Mouse (Mus musculus): ENCODE results near the gene Prpf18.
"Not testable (repeated sequence)": the region's sequence is repeated elsewhere in the genome, so short reads cannot be mapped to it uniquely, and the experiment has no call there.

The Prpf18 gene

DNA sequence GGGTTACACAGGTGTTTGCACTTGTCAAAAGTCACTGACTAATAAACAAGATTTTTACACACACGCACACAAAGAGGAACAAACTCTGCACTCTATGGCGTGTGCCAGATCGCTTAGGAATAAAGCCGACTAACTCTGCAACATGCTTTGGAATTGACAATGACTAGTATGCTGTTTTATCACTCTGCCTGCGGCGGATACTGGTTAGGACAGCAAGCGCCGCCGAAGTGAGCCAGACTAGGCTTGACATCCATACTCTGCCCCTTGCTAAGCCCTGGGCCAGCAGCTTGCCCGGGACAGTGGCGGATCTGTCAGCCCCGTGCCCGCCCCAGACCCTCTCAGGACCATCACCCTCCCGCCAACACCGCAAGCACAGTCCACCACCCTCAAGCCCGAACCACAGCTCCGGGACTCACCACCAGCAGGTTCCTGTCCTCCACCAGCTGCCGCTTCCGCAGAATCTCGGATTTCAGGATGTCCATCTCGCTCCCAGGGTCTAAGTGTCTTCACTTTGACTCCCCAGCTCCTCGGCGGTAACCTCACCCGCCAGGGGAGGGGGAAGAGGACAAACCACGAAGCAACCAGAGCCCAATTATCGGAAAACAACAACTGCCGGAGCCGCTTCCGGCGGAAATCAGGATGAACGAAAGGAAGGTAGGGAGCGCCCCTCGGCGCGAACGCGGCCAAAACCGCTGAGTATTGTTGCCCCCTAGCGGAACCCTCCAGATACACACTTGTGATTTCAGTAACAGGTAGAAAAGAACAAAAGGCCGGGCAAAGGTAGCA lies at the start of gene Prpf18:
Gene Prpf18 (minus strand): TSS at position 614 of the 786 bp plus-strand sequence.
- in situ Hi-C loops (cut with MboI, MseI): loop anchor here (25.0 kb wide), 1 partner anchor 211 kb away; no protein-coding TSS in a partner anchor

GRCm38 (mm10) chr2:4679886-4680285 lies 28.0 kb upstream of the Prpf18 start:
- in situ Hi-C loops (cut with MboI, MseI): no loop called here

DNA sequence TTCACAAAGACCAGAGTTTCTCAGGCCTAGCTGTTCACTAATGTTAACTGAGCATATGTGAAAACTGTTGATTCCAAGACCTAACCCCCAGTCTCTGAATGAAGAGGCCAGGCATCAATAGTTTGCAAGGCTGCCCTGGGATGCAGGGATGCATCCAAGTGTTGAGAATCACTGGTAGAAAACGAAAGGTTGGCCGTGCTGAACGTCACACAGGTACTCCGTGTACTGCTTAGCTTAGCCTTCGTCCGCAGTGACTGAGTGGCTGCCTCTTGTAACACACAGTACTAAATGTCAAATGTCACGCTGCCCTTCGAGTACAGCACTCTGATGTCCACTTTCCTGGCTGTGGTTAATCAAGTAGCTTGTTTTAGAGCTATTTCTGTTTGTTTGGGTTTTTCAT lies 19.7 kb upstream of the Prpf18 start:
- in situ Hi-C loops (cut with MboI, MseI): loop anchor here (25.0 kb wide), 1 partner anchor 191 kb away; no protein-coding TSS in a partner anchor

DNA sequence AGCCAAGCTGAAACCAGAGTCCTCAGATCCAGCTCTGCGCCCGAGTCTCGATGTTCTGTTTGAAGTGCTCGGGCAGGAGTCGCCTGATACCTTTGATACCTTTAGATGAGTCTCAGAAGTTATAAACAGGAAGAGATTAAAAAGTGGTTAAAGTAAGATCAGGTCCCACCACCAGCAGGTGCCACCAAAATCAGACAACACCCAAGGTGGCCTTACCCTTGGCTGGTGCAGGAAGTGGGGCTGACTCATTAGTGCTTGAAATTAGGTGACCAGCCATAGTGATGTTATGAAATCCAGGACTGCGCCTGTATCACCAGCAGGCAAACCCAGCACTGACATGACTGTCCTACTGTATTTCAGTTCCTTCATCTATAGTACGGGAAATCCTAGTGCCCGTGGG lies 17.8 kb upstream of the Prpf18 start:
- in situ Hi-C loops (cut with MboI, MseI): loop anchor here (25.0 kb wide), 1 partner anchor 193 kb away; no protein-coding TSS in a partner anchor

DNA sequence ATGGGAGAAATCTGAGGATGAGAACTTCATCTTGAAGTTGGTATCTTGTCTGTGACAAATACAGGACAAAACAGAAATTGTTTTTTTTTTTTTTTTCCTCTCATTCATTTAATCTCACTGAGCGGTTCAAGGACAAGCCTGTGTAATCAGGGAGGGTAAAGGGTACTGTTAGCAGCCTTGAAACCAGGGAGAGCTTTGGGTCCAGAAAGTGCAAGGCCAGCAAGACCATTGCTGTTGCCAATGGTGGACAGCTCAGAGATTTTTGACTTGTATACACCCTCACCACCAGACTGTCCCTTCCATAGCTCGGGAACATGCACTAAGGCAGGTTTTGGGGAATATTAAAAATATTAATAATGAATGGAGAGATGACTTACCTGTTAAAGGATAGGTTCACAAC lies 16.7 kb upstream of the Prpf18 start:
- in situ Hi-C loops (cut with MboI, MseI): loop anchor here (25.0 kb wide), 1 partner anchor 194 kb away; no protein-coding TSS in a partner anchor

DNA sequence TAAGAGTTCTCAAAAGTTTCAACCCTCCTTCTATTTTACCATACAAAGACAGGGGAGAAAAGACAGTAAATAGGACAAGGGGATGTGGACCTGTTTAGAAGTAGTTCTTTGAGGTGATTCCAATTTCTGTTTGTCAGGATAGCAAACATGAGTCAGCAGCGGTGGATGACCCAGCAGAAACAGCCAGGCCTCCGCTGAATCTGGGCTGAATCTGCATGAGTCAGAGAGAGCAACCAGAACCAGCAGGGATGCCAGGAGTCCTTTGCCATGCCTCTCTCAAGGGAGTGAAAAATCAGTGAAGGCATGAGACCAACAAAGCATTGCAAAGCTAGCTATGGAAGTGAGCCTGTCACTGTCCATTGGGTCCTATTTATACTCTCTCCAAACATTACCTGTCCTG lies 8.8 kb upstream of the Prpf18 start:
- in situ Hi-C loops (cut with MboI, MseI): loop anchor here (25.0 kb wide), 1 partner anchor 202 kb away; no protein-coding TSS in a partner anchor

DNA sequence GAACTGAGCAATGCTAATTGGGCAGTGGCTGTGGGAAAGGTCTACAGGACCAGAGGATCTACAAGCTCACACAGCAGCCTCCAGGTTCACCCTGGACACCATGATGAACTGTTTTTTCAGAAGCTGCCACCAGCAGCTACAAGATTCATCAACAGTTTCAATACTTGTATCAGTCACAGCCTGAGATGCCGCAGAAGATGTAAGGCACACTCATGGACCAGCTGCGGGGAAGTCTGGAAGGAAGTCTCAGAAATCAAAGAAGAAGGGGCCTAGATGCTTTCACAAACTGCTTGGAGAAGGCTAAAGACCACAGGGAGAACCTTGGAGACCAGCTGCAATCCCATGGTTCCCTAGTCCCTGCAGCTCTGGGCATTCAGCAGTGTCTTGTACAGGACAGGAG lies 2.3 kb downstream of the Prpf18 start:
- in situ Hi-C loops (cut with MboI, MseI): loop anchor here (25.0 kb wide), 1 partner anchor 213 kb away; no protein-coding TSS in a partner anchor

DNA sequence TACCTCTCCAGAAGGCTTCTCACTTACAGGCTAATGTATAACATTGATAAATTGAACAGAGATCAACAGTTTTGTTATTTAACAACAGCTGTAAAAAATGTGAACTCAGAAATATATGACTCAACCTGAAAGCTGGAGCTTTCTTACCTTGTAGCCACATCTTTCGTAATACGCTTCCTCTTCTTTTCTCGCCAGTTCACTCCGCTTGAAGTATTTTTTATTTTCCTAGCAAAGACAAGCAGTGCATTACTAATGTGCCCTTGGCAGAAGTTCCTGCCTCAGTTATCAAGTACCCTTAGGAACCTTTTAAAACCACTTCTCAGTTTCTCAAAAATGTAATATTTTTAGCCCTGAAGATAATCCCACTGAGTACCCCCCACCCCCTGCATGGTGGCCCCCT lies 3.8 kb downstream of the Prpf18 start:
- in situ Hi-C loops (cut with MboI, MseI): no loop called here

DNA sequence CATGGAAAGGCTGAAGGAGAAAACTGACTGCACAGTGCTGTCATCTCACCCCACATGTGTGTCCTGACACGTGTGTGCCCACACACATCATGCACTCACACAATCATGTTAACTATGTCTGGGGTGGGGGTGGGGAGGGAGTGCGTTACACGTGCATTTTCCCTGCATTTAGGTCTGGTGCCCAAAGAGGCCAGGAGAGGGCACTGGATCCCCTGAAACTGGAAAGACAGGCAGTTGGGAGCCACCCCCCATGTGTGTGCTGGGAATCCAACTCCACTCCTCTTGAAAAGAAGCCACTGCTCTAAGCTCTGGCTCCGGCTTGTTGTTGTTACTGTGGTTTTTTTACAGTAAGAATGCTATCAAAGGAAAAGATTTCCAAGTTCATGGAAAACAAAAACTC lies 6.8 kb downstream of the Prpf18 start:
- in situ Hi-C loops (cut with MboI, MseI): no loop called here

GRCm38 (mm10) chr2:4638189-4638588 lies 13.7 kb downstream of the Prpf18 start:
- in situ Hi-C loops (cut with MboI, MseI): no loop called here

DNA sequence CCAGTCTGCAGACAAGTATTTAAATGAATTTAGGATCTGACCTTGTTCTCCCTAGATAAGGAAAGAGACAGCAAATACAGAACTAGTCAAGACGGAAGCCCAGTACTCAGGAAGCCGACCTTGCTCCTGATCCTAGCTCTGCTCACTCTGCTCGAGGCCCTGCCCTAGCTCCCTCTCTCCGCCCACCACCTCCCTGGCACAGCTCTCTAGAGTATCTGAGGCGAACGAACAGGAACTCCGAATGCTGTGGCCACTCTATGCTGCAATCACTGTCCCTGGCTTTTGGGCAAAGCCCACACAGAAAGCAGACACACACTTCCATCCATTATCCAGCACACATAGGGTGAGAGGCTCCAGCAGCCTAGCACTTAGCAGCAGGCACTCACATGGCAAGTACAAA lies 15.3 kb downstream of the Prpf18 start:
- in situ Hi-C loops (cut with MboI, MseI): no loop called here

DNA sequence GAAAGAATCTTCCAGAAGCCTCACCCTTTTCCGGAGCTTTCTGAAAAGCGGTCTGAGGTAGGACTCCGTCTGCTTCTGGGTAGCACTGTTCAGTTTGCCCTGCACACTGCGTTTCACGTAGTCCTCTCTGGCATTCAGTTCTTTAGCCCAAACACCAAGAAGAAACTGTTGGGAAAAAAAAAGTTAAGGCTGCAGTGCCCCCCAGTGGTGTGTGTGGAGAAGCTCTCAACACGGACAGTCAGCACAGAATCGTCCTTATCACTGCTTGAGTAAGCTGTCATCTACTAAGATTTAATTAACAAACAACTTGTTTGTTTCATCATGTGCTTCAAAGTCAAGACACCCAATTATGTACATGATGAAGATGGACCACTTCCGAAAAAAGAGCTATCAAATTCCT lies 16.1 kb downstream of the Prpf18 start:
- in situ Hi-C loops (cut with MboI, MseI): no loop called here

GRCm38 (mm10) chr2:4630197-4630835 lies 21.6 kb downstream of the Prpf18 start:
- in situ Hi-C loops (cut with MboI, MseI): no loop called here

DNA sequence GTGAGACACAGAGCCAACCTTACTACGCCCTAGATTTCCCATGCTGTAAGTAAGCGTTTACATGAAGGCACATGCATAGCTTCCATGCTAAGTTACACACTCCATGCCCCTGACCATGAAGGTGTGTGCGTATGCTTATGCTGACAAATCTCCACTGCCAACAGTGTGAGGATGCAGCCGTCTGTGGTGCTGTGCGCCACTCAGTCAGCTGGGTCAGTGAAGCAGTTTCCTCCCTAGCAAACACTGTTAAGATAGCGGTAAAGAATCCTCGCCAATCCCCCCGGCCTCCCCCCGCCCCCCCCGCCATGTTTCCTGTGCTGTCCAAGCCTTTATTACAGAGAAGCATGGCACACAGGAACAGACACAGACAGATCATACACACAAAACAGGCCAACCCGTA lies 22.4 kb downstream of the Prpf18 start:
- in situ Hi-C loops (cut with MboI, MseI): no loop called here

DNA sequence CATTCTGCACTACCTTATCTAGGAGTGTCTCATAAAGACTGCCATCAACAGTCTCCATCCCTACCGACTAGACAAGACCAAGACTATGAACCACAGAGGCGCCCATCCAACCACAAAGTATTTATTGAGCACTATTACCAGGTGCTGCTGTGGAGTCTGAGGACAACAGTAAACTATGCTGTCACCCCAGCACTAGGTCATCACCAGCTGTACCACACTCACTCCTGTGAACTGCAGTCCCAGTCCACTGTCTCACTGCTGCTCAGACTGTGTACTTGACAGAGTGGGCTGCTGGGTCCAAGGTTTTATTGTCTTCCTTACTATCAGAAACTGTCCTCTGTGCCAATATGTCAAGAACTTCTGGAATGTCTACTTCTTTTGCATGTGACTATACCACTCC lies 23.0 kb downstream of the Prpf18 start:
- in situ Hi-C loops (cut with MboI, MseI): no loop called here

DNA sequence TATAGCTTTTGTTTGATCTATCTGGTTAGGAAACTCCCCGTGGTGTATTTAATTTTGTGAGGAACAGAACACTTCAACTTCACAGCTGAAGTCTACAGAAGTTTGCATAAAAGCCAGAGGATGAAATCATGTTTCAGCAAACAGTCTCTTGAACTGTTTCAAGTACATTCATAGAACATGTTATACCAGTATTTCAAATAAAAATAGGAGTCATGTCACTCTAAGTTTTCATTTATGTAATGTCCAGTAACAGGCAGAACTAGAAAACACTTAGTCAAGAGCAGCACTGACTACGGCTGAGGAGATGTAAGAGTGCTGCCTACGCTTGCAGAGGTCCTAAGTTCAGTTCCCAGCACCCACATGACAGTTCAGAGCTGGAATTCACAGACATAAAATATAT lies 25.0 kb downstream of the Prpf18 start:
- in situ Hi-C loops (cut with MboI, MseI): no loop called here

- in situ Hi-C loops (cut with MboI, MseI): no loop called here
These were observed 30.4 kb downstream of the Prpf18 start for GRCm38 (mm10) chr2:4621471-4621985.

- in situ Hi-C loops (cut with MboI, MseI): no loop called here
These were observed 31.1 kb downstream of the Prpf18 start for GRCm38 (mm10) chr2:4620640-4621401.

DNA sequence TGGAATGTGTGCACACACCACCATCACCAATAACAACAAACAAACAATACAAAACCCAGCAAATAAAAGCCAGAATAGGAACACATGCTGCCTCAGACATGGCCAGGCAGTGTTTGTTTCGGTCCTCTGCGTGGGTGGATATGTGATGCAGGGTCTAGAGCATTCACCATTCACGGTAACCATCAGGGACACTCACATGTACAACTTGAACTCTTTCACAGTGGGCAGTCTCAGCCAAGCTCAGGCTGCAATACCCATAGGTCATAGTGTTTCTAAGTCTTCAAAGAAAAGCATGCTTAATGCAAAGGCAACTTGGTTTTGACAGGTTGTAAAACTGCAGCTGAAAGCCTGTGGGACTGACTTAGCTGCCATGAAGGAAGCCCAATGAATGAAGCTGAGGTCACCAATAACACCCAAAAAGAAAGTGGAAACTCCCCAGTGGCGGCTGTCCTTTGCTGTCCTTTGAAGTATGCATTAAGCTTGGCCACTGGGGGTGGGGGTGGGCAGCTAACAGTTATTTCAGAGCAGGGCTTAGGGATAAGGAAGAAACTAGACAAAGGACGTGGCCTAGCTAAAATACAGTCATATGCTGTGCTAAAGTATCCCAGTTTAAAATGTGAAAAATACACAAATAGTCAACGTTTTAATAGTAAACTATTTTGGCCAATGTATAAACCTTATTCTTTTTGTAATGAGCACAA lies 31.9 kb downstream of the Prpf18 start:
- in situ Hi-C loops (cut with MboI, MseI): no loop called here

DNA sequence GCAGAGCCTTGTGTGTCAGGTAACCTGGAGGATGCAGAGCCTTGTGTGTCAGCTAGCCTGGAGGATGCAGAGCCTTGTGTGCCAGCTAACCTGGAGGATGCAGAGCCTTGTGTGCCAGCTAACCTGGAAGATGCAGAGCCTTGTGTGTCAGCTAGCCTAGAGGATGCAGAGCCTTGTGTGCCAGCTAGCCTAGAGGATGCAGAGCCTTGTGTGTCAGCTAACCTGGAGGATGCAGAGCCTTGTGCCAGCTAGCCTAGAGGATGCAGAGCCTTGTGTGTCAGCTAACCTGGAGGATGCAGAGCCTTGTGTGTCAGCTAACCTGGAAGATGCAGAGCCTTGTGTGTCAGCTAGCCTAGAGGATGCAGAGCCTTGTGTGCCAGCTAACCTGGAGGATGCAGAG lies 32.8 kb downstream of the Prpf18 start:
- in situ Hi-C loops (cut with MboI, MseI): not testable (repeated sequence)

- in situ Hi-C loops (cut with MboI, MseI): no loop called here
These were observed 34.9 kb downstream of the Prpf18 start for GRCm38 (mm10) chr2:4616995-4617394.
